Mouse (Mus musculus): ENCODE measurements around the gene Frmd4a. TPM values are rescaled to one million over a fixed set of nuclear protein-coding genes. Genes with fewer than 3 reads are reported as not detected.

The Frmd4a gene
- total and polyA plus RNA-seq, 2 experiments from 2014 or later = 11.9 to 44.1 TPM

GRCm38 (mm10) chr2:4371341-4371740 lies 353.8 kb downstream of the Frmd4a start:
- H3K4me3 ChIP-seq (ENCODE audit: low read depth, low read length) = no peak overlapping the region
- no peaks in the 10 kb centered on the region for H3K27me3 ChIP-seq (ENCODE audit: control insufficient read depth, insufficient read depth, low read length)
- 0 out of 2 replicates have a peak, but pooled peaks cover 3% of the 10 kb centered on the region for H3K4me1 ChIP-seq (ENCODE audit: control insufficient read depth, insufficient read depth)
- no peak for DNase-seq (ENCODE audit: low spot score)
- H3K4me2 ChIP-seq (ENCODE audit: low read depth, low read length) = no peak overlapping the region
- no peak overlapping the region for H3K27ac ChIP-seq (ENCODE audit: low read depth)
- TF ChIP-seq CTCF (IDR thresholded peaks at IDR 0.05; ENCODE audit: low read depth) (no peak), EP300 (IDR thresholded peaks at IDR 0.05; ENCODE audit: low read depth) (no peak)
- no peak for ATAC-seq (ENCODE audit: insufficient read depth, low read depth)
- no peak overlapping the region for H3K9ac ChIP-seq (replicated peaks; ENCODE audit: low read depth, low read length)
- 88% methylated on average over 1 of the region's 1 CpGs for WGBS
- H3K9me3 ChIP-seq (replicated peaks; ENCODE audit: control insufficient read depth, low read length) = no peaks in the 10 kb centered on the region
- no peaks in the 10 kb centered on the region for H3K36me3 ChIP-seq (replicated peaks; ENCODE audit: control insufficient read depth, insufficient read depth, low read length)

GRCm38 (mm10) chr2:4378844-4379243 lies 361.3 kb downstream of the Frmd4a start:
- no peak overlapping the region for H3K4me2 ChIP-seq (ENCODE audit: low read depth, low read length)
- WGBS = 86% methylated on average over 3 of the region's 3 CpGs
- no peak for ATAC-seq (ENCODE audit: insufficient read depth, low read depth)
- H3K4me1 ChIP-seq (ENCODE audit: control insufficient read depth, insufficient read depth) = no peaks in the 10 kb centered on the region
- H3K27ac ChIP-seq (ENCODE audit: low read depth) = no peak overlapping the region
- DNase-seq (ENCODE audit: low spot score) = no peak
- no peak overlapping the region for H3K4me3 ChIP-seq (ENCODE audit: low read depth, low read length)
- no peak overlapping the region for H3K9ac ChIP-seq (replicated peaks; ENCODE audit: low read depth, low read length)
- TF ChIP-seq EP300 (IDR thresholded peaks at IDR 0.05; ENCODE audit: low read depth) (no peak), CTCF (IDR thresholded peaks at IDR 0.05; ENCODE audit: low read depth) (no peak)
- H3K27me3 ChIP-seq (ENCODE audit: control insufficient read depth, insufficient read depth, low read length) = no peaks in the 10 kb centered on the region
- H3K36me3 ChIP-seq (replicated peaks; ENCODE audit: control insufficient read depth, insufficient read depth, low read length) = no peaks in the 10 kb centered on the region
- H3K9me3 ChIP-seq (replicated peaks; ENCODE audit: control insufficient read depth, low read length) = no peaks in the 10 kb centered on the region

GRCm38 (mm10) chr2:4380435-4380834 lies 362.9 kb downstream of the Frmd4a start:
- Histone ChIP-seq H3K27ac (ENCODE audit: low read depth) (no peak overlapping the region), H3K9ac (replicated peaks; ENCODE audit: low read depth, low read length) (no peak overlapping the region), H3K4me1 (ENCODE audit: control insufficient read depth, insufficient read depth) (no peaks in the 10 kb centered on the region), H3K9me3 (replicated peaks; ENCODE audit: control insufficient read depth, low read length) (no peaks in the 10 kb centered on the region), H3K27me3 (ENCODE audit: control insufficient read depth, insufficient read depth, low read length) (no peaks in the 10 kb centered on the region), H3K4me2 (ENCODE audit: low read depth, low read length) (no peak overlapping the region), H3K4me3 (ENCODE audit: low read depth, low read length) (no peak overlapping the region), H3K36me3 (replicated peaks; ENCODE audit: control insufficient read depth, insufficient read depth, low read length) (no peaks in the 10 kb centered on the region)
- ATAC-seq (ENCODE audit: insufficient read depth, low read depth) (no peak), DNase-seq (ENCODE audit: low spot score) (no peak)
- 85% methylated on average over 6 of the region's 6 CpGs for WGBS
- no peak for TF ChIP-seq CTCF (IDR thresholded peaks at IDR 0.05; ENCODE audit: low read depth)
- no peak for TF ChIP-seq EP300 (IDR thresholded peaks at IDR 0.05; ENCODE audit: low read depth)

GRCm38 (mm10) chr2:4380926-4381325 lies 363.4 kb downstream of the Frmd4a start:
- Histone ChIP-seq H3K4me3 (ENCODE audit: low read depth, low read length) (no peak overlapping the region), H3K27me3 (ENCODE audit: control insufficient read depth, insufficient read depth, low read length) (no peaks in the 10 kb centered on the region), H3K9me3 (replicated peaks; ENCODE audit: control insufficient read depth, low read length) (no peaks in the 10 kb centered on the region), H3K4me1 (ENCODE audit: control insufficient read depth, insufficient read depth) (no peaks in the 10 kb centered on the region), H3K36me3 (replicated peaks; ENCODE audit: control insufficient read depth, insufficient read depth, low read length) (no peaks in the 10 kb centered on the region), H3K27ac (ENCODE audit: low read depth) (no peak overlapping the region), H3K9ac (replicated peaks; ENCODE audit: low read depth, low read length) (no peak overlapping the region), H3K4me2 (ENCODE audit: low read depth, low read length) (no peak overlapping the region)
- WGBS = 79% methylated on average over 5 of the region's 5 CpGs
- no peak for TF ChIP-seq EP300 (IDR thresholded peaks at IDR 0.05; ENCODE audit: low read depth)
- TF ChIP-seq CTCF (IDR thresholded peaks at IDR 0.05; ENCODE audit: low read depth) = no peak
- no peak for ATAC-seq (ENCODE audit: insufficient read depth, low read depth)
- no peak for DNase-seq (ENCODE audit: low spot score)

GRCm38 (mm10) chr2:4386468-4386867 lies 369.0 kb downstream of the Frmd4a start:
- ATAC-seq (ENCODE audit: insufficient read depth, low read depth) (no peak), DNase-seq (ENCODE audit: low spot score) (no peak)
- no peaks in the 10 kb centered on the region for H3K36me3 ChIP-seq (replicated peaks; ENCODE audit: control insufficient read depth, insufficient read depth, low read length)
- WGBS = 52% methylated on average over 6 of the region's 6 CpGs
- no peak overlapping the region for H3K27ac ChIP-seq (ENCODE audit: low read depth)
- no peaks in the 10 kb centered on the region for H3K27me3 ChIP-seq (ENCODE audit: control insufficient read depth, insufficient read depth, low read length)
- H3K4me1 ChIP-seq (ENCODE audit: control insufficient read depth, insufficient read depth) = peaks cover 11% of the 10 kb centered on the region
- no peak overlapping the region for H3K4me3 ChIP-seq (ENCODE audit: low read depth, low read length)
- H3K4me2 ChIP-seq (ENCODE audit: low read depth, low read length) = no peak overlapping the region
- no peak overlapping the region for H3K9ac ChIP-seq (replicated peaks; ENCODE audit: low read depth, low read length)
- H3K9me3 ChIP-seq (replicated peaks; ENCODE audit: control insufficient read depth, low read length) = no peaks in the 10 kb centered on the region
- TF ChIP-seq CTCF (IDR thresholded peaks at IDR 0.05; ENCODE audit: low read depth) = no peak
- TF ChIP-seq EP300 (IDR thresholded peaks at IDR 0.05; ENCODE audit: low read depth) = no peak

DNA sequence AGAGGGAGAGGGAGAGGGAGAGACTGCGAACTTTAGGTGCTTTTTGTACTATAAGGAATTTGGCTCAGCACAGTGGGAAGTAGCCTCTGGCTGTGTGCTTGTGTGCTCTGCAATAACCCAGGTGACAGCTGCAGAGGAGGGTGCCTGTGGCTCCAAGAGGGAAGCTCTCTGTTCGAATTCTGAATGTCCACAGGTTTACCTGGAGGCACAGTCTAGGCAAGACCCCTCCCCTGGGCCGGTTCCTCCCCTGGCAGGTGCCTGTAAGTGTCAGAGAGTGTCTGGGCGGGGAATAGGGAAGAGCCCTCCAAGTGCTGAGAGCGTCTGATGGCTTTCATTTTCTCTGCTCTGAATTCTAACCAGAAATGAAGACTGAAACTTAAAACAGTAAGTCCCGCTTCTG lies 371.8 kb downstream of the Frmd4a start:
- H3K4me2 ChIP-seq (ENCODE audit: low read depth, low read length) = peak overlapping the region; percentile 65
- TF ChIP-seq EP300 (IDR thresholded peaks at IDR 0.05; ENCODE audit: low read depth) = no peak
- TF ChIP-seq CTCF (IDR thresholded peaks at IDR 0.05; ENCODE audit: low read depth) = no peak
- H3K36me3 ChIP-seq (replicated peaks; ENCODE audit: control insufficient read depth, insufficient read depth, low read length) = no peaks in the 10 kb centered on the region
- H3K9me3 ChIP-seq (replicated peaks; ENCODE audit: control insufficient read depth, low read length) = no peaks in the 10 kb centered on the region
- H3K27ac ChIP-seq (ENCODE audit: low read depth) = peak overlapping the region; percentile 47
- no peaks in the 10 kb centered on the region for H3K27me3 ChIP-seq (ENCODE audit: control insufficient read depth, insufficient read depth, low read length)
- ATAC-seq (ENCODE audit: insufficient read depth, low read depth) (peak; percentile 62), DNase-seq (ENCODE audit: low spot score) (no peak)
- H3K4me1 ChIP-seq (ENCODE audit: control insufficient read depth, insufficient read depth) = peaks cover 17% of the 10 kb centered on the region
- peak overlapping the region; percentile 46 for H3K4me3 ChIP-seq (ENCODE audit: low read depth, low read length)
- WGBS = 26% methylated on average over 6 of the region's 6 CpGs
- peak overlapping the region; percentile 67 for H3K9ac ChIP-seq (replicated peaks; ENCODE audit: low read depth, low read length)

All from heart, postnatal 0 days (tissue).